Mouse (Mus musculus) adrenal gland, adult 18-20 months (tissue): ENCODE results near the gene Dcp1a. TPM values are rescaled to one million over a fixed set of nuclear protein-coding genes. Genes with fewer than 3 reads are reported as not detected.
"Not testable (repeated sequence)": the region's sequence is repeated elsewhere in the genome, so short reads cannot be mapped to it uniquely, and the experiment has no call there.

Experiments
- DNase-seq, 2 experiments: peaks; one replicate each; pipeline ENCODE4 v3.0.0; 2021 to 2022; ENCODE audit warnings: low spot score in 2 of 2
- total RNA-seq, 2 experiments: library from RNA; stranded (reverse); gene quantifications; 1 replicate in 1 of 2; 2 replicates in 1 of 2; pipeline ENCODE4 v1.2.3; 2021

Dcp1a gene
- total RNA-seq, 2 experiments from 2014 or later, result 23.7 to 25.1 TPM

DNA sequence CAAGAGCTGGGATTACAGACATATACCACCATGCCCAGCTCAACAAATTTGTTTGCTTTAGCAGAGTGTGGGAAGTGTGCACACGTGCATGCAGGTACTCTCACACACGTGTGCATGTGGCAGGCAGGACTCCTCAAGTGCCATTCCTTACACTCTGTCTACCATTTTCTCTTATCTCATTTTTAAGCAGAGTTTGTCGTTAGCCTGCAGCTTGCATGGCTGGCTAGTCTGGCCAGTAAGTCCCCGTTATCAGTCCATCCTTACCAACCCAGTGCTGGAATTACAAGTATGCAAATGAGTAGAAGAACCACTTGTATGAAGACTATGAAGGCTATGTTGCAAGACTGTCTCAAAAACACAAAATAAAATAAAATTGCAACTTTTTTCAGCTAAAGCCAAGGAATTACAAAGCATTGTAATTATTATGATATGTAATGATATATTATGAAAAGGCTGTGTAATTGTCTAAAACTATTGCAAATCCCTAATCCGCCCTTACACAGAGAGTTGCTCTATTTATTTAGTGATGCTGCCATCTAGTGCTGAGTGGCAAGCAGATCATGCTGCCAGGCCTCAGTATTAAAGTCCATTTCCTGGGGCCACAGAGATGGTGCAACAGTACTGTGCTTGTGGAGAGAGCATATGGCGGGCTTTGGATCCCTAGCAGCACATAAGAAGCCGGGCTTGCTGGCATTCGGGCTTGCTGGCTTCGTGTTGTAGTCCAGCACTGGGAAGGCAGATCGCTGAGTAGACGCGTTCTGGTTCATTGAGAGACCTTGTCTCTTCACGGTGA lies 36.8 kb downstream of the Dcp1a start:
- DNase-seq, result no peak

DNA sequence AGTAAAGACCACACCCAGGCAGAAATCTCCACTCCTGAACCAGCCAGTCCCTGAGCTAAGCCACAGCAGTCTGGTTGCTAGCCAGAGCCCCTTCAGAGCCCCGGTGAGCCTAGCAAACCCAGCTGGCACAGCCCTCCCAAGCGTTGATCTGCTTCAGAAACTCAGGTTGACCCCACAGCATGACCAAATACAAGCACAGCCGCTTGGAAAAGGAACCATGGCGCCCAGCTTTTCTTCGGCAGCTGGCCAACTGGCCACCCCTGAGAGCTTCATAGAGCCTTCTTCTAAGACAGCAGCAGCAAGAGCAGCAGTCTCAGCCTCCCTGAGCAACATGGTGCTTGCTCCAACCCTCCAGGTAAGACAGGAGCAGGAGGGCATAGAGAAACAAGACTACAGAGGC lies 40.0 kb downstream of the Dcp1a start:
- no peak for DNase-seq

DNA sequence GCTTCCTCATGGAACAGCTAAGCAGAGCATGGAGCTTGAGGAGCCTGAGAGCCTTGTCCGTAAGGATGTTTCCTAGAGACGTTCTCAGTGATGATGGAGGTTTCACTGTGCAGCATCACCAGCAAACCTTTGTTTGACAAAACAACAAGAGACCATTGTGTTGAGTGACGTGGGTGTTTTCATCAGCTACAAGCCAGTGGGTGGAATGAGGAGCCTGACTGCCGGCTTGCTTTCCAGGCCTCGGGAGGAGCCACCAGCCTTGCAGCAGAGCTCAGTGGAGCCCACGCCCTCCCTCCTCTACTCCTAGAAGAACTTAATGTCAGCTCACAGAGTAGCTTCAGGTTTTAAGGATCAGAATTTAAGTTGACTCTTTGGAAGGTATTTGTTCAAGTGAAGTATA lies 44.0 kb downstream of the Dcp1a start:
- no peak for DNase-seq

DNA sequence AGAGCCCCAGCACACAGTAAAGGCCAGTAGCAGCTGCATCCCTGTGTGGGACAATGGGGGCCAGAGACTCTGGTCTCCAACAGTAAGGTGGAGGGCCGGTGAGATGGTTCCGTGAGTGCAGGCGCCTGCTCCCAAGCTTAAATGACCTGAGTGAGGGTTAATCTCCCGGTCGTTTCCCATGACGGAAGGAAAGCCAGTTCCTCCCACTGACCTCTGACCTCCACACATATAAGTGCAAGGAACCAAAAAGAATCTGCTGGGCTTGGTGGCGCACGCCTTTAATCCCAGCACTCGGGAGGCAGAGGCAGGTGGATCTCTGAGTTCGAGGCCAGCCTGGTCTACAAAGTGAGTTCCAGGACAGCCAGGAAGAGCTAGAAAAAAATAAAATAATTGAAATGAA lies 49.1 kb downstream of the Dcp1a start:
- no peak for DNase-seq

DNA sequence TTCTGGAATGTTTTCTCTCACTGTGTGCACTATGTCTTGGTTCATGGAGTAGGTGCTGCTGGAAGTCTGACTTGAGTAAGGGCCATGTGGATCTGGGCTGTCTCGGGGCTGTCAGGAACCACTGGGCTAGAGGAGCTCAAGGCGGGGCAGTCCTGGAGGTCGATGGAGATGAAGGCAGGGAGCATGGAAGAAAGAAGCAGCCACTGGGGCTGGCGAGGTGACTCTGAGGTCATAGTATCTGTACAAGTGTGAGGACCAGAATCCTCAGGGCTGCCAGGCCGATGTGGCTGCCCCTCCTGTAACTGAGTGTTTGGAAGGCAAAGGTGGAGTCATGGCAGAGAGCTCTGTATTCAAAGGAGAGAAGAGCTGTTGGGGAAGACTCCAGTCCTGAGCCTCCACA lies 49.6 kb downstream of the Dcp1a start:
- no peak for DNase-seq

DNA sequence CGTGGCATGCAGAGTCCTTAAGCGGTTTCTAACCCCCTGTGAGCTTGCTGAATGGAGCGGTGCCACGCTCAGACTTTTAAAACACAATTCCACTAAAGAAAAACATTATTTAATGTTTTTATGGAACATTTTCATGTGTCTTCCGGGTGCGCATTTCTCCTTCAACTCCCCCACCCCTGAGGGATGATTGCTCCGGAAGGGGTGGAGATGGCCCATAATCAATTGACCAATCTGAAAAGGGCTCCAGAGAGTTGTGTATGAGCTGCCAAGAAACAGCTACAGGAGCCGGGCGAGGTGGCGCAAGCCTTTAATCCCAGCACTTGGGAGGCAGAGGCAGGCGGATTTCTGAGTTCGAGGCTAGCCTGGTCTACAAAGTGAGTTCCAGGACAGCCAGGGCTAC lies 50.1 kb downstream of the Dcp1a start:
- DNase-seq, result no peak

DNA sequence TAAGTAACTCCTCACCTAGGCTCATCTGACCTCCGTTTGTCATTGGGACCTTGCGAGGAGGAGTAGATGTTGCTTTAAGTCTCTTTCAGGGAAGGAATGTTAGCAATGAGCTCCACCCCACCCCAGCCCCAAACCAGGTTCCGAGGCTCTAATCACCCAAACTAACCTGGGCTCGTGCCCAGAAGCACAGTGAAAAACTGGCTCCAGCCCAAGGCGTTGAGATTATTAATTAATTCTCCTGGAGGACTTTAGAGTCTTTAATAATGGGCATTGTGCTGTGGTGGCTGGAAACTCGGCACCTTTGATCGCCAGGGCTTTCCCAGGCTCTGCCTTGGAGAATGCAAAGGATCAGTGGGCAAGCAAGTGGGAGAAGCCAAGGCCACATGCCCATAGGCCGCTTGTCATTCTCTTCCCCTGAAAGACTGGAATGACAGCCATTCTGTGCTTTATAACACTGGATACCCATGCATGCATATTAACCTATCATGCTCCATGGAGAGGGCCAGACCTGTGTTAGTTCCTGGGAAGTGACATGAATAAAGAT lies 51.5 kb downstream of the Dcp1a start:
- DNase-seq, result no peak

DNA sequence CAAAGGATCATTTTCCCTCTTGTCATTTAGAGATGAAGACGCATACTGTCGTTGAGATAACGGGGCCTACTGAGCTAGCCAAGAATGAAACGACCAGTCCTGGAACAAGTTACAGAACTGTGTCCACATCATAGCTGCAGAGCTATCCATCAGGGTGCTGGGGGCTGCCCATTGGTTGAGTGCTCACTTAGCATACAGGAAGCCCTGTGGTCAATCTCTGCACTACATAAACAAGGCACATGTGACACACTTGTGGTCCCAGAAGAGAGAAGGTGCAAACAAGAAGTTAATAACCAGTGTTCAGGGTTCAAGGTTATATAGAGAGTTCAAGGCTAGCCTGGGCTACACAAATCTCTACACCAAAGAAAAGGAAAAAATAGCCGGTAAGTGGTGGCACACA lies 52.1 kb downstream of the Dcp1a start:
- DNase-seq, result no peak

DNA sequence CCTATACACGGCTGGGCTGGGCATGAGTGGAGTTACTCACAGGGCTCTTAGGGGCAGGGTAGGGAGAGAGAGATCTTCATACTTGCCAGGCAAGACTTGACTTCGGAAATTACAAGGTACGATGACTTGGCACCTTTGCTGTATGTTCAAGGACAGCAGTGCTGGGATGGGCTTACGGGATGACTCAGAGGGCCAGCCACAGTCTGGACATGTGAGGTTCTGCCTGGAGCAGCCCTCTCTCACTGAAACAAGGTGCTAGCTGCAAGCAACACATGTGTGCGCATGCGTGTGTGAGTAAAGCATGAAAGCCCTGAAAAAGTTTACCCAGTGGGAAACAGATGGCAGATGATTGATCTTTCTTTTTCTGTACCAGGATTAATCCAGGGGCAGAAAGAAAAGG lies 52.6 kb downstream of the Dcp1a start:
- DNase-seq, result peak in 1 of 2 experiments; percentile 29

DNA sequence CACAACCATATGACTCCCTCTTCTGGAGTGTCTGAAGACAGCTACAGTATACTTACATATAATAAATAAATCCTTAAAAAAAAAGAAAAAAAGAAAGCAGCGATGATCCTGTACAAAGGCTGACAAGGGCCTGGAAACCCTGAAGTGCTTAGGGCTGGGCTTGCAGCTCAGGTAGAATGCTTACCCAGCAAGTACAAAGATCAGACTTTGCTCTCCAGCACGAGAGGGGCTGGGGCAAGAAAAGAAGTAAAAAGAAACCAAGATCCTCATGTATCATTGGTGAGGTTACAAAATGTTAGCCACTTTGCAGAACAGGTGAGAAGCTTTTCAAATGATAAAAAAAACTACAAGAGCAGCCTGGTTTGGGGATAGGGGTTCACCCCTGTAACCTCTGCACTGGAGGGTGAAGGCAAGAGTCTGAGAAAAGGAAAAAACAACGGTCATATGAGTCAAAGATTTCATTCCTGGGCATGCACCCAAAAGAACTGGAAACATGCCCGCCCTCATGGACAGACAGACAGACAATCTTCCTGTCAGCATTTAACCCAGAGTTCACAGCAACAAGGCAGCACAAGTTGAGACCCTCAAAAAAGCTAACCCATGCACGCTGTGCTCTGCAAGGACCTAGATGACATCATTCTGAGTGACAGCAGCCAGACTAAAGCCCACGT lies 54.6 kb downstream of the Dcp1a start:
- DNase-seq, result no peak

DNA sequence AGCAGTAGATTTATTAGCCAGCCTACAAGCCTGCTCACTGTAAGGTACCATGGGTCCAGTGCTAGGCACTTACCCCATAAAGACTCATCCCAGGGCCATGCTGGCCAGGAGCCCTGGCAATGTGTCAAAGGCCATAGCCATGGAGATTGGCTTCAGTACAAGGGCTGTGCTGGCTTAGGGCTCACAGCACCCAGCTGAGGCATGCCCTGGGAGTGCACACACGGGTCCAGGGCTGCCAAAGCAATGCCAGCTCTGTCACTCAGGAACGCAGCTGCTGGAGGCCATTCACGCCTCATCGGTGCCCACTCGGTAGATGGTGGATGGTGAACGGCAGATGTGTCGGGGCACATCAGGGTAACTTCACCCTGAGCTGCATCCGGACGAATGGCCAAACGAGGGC lies 62.2 kb downstream of the Dcp1a start:
- peak; percentile 67 to 81 for DNase-seq

DNA sequence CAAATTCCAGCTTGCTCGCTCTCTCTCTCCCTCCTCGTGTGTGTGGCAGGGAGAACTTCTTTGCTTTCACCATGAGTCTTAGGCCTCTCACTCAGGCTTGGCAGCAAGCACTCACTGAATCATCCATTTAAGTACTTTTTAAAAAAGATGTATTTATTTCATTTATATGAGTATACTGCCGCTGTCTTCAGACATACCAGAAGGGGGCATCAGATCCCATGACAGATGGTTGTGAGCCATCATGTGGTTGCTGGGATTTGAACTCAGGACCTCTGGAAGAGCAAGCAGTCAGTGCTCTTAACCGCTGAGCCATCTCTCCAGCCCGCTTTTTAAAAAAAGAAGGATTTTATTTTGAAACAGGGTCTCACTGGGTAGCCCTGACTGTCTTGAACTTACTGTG lies 64.0 kb downstream of the Dcp1a start:
- DNase-seq, result not testable (repeated sequence)

DNA sequence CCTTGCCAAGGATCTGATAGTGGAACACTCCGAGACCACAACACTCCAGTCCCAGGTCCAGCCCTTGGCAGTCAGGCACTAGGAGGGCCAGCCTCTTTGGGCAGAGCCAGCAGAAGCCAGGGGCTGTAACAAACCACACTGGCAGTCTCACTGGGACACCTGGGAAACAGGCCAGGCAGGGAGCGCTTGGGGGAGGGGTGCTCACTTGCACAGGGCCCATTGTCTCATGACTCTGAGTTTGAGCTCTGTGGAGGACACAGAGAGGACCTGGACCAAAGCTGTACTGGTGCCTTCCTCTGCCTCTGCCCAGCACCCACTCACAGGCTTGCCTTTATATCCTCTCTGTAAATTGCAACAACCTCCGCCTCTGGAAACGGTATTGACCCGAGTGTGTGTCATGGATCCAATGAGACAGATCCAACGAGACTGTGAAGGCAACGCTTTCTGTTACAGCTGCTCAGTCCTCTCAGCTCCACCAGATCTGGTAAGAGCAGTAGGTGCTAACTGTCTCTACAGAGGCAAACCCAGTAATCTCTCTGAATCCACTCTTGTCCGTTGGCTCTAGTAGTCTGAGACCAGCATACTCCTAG lies 68.9 kb downstream of the Dcp1a start, which contains the start of gene Tkt:
Tkt (plus strand) TSS at position 229 of the 590 bp plus-strand sequence.
- DNase-seq, result peak; percentile 45 to 51

DNA sequence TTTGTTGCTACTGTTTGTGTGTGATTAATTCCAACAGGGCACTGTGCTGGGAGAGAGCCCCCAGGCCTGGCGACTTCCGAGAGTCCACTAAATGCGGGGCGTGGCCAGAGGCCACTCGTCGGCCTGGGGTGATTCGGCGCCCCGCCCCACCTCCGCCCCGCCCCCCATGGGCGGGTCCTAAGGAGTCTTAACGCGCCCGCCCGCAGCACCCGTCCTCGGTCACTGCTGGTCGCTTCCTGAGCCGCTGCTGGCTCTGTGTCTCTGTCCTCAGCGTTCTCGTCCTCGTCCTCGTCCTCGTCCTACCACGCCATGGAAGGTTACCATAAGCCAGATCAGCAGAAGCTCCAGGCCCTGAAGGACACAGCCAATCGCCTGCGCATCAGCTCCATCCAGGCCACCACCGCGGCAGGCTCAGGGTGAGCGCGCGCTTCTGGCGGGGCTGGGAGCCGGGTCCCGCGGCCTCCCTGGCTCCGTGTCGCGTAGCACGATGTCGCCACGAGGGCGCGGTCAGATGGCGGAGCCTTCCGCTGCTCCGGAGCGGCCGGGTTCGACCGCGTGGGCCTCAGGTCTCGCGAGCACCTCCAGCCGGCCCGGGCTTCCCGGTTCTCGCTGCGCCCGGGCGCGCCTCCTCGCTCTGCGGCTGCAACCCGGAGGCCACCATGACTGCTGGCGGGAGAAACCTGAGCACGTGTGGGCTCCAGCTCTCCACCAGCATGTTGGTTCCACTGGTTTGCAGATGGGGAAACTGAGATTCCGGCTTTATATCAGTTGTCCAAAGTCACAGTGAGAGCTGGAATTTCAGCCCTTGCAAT lies 69.8 kb downstream of the Dcp1a start:
- DNase-seq, result peak; percentile 94 to 96

DNA sequence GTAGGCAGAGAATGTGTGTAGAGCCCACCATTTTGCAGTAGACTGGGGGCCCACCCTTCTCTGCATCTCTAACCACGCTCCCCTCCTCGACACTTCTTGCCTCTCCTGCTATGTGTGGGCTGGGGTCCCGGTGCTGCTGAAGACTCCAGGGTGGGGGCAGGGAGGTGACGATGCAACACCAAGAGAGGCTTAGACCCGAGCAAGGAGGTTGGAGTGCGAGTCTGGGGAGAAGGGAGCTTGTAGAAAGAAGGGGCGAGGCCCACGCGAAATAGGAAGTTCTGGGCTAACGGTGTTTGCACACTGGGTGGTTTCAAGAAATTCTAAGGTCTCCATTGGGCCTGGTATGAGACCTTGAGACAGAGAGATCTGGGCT lies 70.4 kb downstream of the Dcp1a start:
- DNase-seq, result no peak

DNA sequence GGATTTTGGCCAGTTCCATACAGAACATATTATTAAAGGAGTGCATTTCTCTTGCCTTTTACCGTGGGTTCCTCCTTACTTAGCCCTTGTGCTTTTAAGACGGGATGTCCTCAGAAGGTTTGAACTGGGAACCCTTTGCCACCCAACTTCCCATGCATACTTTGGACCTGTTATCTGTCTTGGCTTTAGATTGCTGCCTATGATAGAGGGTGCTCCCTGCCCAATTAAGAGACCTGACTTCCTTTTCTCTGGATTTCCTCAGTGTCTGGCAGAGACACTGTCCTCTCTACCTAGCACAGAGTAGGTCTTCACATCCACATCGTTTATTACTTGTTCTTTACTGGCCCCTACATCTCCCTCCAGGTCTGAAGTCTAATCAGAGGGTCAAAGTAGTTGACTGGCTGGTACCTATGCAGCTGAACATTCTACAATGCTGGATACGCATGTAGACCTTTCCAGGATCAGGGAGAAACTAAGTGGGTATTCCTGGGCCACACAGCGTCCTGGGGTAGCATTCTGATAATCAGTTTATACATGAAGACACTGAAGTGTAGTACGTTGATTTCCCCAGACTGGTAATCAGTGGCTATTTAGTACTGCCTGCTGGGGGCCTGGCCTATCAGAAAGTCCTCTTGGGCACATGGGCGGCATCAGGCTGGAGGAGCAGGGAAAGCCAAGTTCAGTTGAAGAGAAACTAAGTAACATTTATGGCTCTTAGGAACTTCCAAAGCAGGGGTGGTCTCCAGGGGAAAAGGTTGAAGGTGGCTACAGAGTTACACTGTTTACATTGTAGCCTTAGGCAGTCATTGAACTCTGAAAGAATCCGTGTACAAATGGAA lies 71.1 kb downstream of the Dcp1a start:
- no peak for DNase-seq

DNA sequence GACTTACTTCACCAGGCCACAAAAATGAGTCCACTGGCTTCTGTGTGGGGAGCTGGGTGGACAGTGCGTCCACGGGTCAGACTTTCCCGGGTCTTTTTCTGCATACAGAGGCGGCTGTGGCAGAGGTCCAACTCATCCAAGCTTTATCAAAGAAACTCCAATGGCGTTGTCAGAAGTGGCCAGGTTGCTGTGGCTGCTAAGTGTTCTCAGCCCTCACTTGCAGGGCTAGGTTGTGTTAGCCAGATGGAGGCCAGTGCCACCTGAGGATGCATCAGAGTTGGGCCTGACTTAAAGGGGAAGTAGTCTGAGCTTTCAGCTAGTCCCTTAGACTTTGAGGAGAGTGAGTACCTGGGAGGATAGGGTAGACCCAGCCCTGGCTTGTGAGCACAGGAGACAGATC lies 72.2 kb downstream of the Dcp1a start:
- no peak for DNase-seq

DNA sequence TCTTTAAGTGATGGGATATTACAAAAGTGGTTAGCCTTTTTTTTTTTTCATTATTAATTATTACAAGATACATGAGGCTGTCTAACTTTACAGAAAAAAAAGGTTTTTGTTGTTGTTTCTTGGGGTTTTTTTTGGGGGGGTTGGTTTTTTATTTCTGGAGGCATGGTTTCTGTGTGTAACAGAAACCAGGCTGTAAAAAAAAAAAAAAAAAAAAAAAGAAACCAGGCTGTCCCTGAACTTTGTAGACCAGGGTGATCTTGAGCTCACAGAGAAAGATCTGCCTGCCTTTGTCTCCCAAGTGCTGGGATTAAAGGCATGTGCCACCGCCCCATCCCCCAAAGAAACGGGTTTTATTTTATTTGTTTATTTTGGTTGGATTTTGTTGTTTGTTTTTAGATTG lies 72.6 kb downstream of the Dcp1a start:
- no peak for DNase-seq

DNA sequence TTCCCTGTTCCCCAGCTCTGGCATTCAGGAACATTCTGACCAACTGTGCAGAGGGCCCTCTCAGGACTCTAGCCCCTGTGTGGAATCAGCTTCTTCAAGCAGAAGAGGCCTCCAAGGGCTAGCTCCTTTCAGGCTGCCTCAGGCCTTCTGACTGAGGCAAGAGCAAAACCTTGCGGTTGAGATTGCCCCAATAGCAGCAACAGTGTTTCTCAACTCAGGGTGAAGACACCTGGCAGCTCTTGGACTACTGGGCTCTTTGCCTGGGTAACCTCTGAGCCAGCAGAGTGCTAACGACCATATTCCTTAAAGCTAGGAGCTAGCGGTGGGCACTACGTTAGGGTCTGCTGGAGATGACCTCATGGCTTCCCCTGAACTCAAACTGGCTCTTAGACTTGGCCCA lies 73.8 kb downstream of the Dcp1a start:
- no peak for DNase-seq

DNA sequence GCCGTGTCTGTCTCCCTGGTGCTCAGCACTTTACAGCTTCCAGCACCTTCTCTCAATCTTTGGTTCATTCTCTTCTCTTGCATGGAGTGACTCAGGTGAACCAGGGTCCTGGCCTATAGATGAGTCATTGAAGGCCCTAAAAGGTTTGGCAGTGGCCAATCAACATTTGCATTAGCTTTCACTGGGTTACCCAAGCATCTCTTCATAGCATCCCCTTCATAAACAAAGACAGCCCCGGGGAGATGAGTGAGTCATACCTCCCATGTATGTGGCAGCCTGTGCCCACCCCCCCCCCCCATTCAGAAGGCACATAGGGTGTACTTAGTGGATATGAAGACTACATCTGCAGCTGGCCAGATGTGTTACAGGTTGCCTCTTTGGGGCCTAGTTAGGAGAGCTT lies 77.3 kb downstream of the Dcp1a start:
- no peak for DNase-seq
